Mouse (Mus musculus): ENCODE data around the gene Tcaim.

DNA sequence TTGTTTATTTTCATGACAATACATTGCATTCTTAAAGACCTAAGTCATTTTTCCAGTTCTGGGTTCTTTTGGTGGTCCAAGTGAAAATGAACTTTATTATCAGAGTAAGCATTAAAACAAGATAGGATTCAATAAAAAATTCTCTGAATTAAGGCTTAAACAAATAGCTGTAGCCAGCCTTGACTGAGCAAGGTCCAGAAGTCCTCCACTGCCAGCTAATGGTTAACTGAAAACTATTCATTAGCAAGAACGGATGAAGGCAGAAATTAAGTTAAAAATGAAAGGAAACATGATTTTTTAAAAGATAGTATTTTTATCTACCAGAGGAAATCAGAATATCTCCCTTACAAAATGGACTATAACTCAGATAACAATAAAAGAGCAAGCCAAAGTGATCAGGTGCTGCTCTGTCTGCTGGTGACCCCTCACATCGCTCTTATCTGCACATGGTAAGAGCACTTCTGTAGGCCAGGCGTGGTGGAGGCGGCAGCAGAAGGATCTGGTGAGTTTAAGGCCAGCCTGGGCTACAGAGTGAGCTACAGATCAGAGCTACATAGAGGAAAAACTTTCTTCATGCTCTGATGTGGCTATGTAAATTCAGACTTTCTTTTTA, 10.0 kb downstream of the Tcaim start:
- TF ChIP-seq GATA1 (IDR thresholded peaks at IDR 0.05; ENCODE audit: low read length) (no peak), TAL1 (IDR thresholded peaks at IDR 0.05; ENCODE audit: low read length) (no peak)
